ENCODE assay signal across 14 mouse cellular contexts in genomic region chr5:23249896-23250875, GRCm38 (mm10).
DNase-seq lines count a peak whose midpoint lies in the region; ATAC-seq lines count a peak whose summit lies in the region.
"Had no signal": no experiment of that assay in that cellular context is flagged by ENCODE, and none has a peak within 500 bp of the region (broad histone marks: within the 10 kb centered on the region; RNA-seq: fewer than 3 reads in every experiment).

No protein-coding gene starts in this region.

- 25% methylated on average over 9 of the region's 9 CpGs for WGBS in lung, embryonic 15.5 days
- 28% methylated on average over 9 of the region's 9 CpGs for WGBS in heart, embryonic 13.5 days
- 26% methylated on average over 9 of the region's 9 CpGs for WGBS in kidney, embryonic 14.5 days

- no peaks in the 10 kb centered on the region for H3K27me3 ChIP-seq in lung, embryonic 15.5 days
- H3K27me3 ChIP-seq in heart, embryonic 13.5 days (replicated peaks) = no peaks in the 10 kb centered on the region
- H3K27me3 ChIP-seq in kidney, embryonic 14.5 days (ENCODE audit: control insufficient read depth, insufficient read depth, low read length) = no peaks in the 10 kb centered on the region
- H3K27me3 ChIP-seq: hindbrain, embryonic 13.5 days; neural tube, embryonic 13.5 days had no signal

- ATAC-seq in lung, embryonic 15.5 days (ENCODE audit: borderline replicate concordance, extremely low read depth, low FRiP score, low TSS enrichment) = peak; percentile 43; the same call in 1 of the 2 replicates
- ATAC-seq in heart, embryonic 13.5 days (ENCODE audit: extremely low read depth, insufficient number of reproducible peaks, low FRiP score, low TSS enrichment) = no peak
- ATAC-seq in kidney, embryonic 14.5 days (ENCODE audit: low FRiP score, low TSS enrichment) = peak; percentile 56; the same call in 1 of the 2 replicates

- H3K4me2 ChIP-seq in lung, embryonic 15.5 days = no peak overlapping the region
- H3K4me2 ChIP-seq in heart, embryonic 13.5 days = 0 out of 2 replicates have a peak overlapping the region, but pooled peaks have one; percentile 7
- H3K4me2 ChIP-seq in kidney, embryonic 14.5 days (replicated peaks; ENCODE audit: low read depth, low read length) = no peak overlapping the region
- H3K4me2 ChIP-seq: hindbrain, embryonic 13.5 days; liver, embryonic 11.5 days; neural tube, embryonic 13.5 days had no signal

- no peak overlapping the region for H3K4me3 ChIP-seq in lung, embryonic 15.5 days
- H3K4me3 ChIP-seq in heart, embryonic 13.5 days = no peak overlapping the region
- no peak overlapping the region for H3K4me3 ChIP-seq in kidney, embryonic 14.5 days (ENCODE audit: low read length)
- H3K4me3 ChIP-seq: hindbrain, embryonic 13.5 days; midbrain, embryonic 10.5 days; neural tube, embryonic 13.5 days had no signal

- DNase-seq in lung, adult 18-20 months = no peak
- peak; percentile 7 for DNase-seq in lung, postnatal 36 days
- no peak for DNase-seq in frontal cortex, postnatal 14 days (ENCODE audit: low spot score in 2 of 2)
- no peak for DNase-seq in right cerebral cortex, postnatal 36 days (ENCODE audit: low spot score in 2 of 2)
- DNase-seq in cerebellum, postnatal 25 days = no peak
- DNase-seq: adrenal gland, adult 2 months; cerebellum, adult 9-10 months had no signal

- H3K36me3 ChIP-seq in lung, embryonic 15.5 days = no peaks in the 10 kb centered on the region
- no peaks in the 10 kb centered on the region for H3K36me3 ChIP-seq in heart, embryonic 13.5 days
- no peaks in the 10 kb centered on the region for H3K36me3 ChIP-seq in kidney, embryonic 14.5 days (ENCODE audit: control insufficient read depth, insufficient read depth, low read length)
- H3K36me3 ChIP-seq: hindbrain, embryonic 13.5 days; midbrain, embryonic 10.5 days; neural tube, embryonic 13.5 days had no signal

- no peak overlapping the region for H3K9ac ChIP-seq in lung, embryonic 15.5 days
- H3K9ac ChIP-seq in heart, embryonic 13.5 days = peak overlapping the region; percentile 50; the same call in 1 of the 2 replicates
- no peak overlapping the region for H3K9ac ChIP-seq in kidney, embryonic 14.5 days (ENCODE audit: low read depth, low read length)
- H3K9ac ChIP-seq: hindbrain, embryonic 13.5 days; neural tube, embryonic 13.5 days had no signal

- H3K4me1 ChIP-seq in lung, embryonic 15.5 days = peaks cover 22% of the 10 kb centered on the region
- peaks cover 29% of the 10 kb centered on the region for H3K4me1 ChIP-seq in heart, embryonic 13.5 days
- peaks cover 12% of the 10 kb centered on the region; the same call in 1 of the 2 replicates for H3K4me1 ChIP-seq in kidney, embryonic 14.5 days (ENCODE audit: control insufficient read depth, insufficient read depth, low read length)
- H3K4me1 ChIP-seq: hindbrain, embryonic 13.5 days; neural tube, embryonic 13.5 days had no signal

- H3K9me3 ChIP-seq in lung, embryonic 15.5 days = no peaks in the 10 kb centered on the region
- no peaks in the 10 kb centered on the region for H3K9me3 ChIP-seq in heart, embryonic 13.5 days
- H3K9me3 ChIP-seq in kidney, embryonic 14.5 days (ENCODE audit: control insufficient read depth, low read length) = no peaks in the 10 kb centered on the region
- H3K9me3 ChIP-seq: hindbrain, embryonic 13.5 days; midbrain, embryonic 10.5 days; neural tube, embryonic 13.5 days had no signal

- H3K27ac ChIP-seq in lung, embryonic 15.5 days = no peak overlapping the region
- peak overlapping the region; percentile 93 for H3K27ac ChIP-seq in heart, embryonic 13.5 days (replicated peaks)
- H3K27ac ChIP-seq in kidney, embryonic 14.5 days (ENCODE audit: low read depth, low read length) = 0 out of 2 replicates have a peak overlapping the region, but pooled peaks have one; percentile 51
- H3K27ac ChIP-seq: hindbrain, embryonic 13.5 days; midbrain, embryonic 10.5 days; neural tube, embryonic 13.5 days had no signal
